In the genomic region with DNA sequence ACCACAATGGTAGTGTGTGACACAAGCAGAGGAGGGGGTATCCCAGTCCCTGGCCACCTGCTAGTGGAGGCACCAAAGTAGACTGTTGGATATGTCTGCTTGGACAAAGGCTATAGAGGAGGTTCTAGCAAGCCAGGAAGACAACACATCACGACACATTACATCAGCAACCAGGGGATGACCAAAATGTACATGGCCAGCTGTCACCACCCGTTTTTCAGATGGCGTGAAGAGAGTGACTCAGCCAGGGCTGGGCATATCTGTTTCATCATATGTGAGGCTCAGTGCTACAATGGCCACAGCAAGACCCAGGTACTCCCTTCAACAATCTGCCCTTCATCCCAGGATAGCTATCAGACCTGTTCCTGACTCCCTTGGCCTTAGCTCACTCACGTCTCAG, we compare ENCODE assay signal across 16 mouse cellular contexts.
A peak's percentile ranks its signal among the peaks of the same experiment; 100 is the strongest.
DNase-seq lines count a peak whose midpoint lies in the region; ATAC-seq lines count a peak whose summit lies in the region.
"Had no signal": no experiment of that assay in that cellular context is flagged by ENCODE, and none has a peak within 500 bp of the region (broad histone marks: within the 10 kb centered on the region; RNA-seq: fewer than 3 reads in every experiment).

No protein-coding gene starts in this region.

- no peak for DNase-seq in frontal cortex, postnatal 10 days (ENCODE audit: low spot score in 2 of 2)
- DNase-seq in left cerebral cortex, postnatal 36 days (ENCODE audit: low spot score in 2 of 2), result peak; percentile 36 to 53
- DNase-seq in left cerebral cortex, adult 11 months (ENCODE audit: low spot score), result no peak
- DNase-seq in right cerebral cortex, postnatal 25 days, result peak; percentile 50
- DNase-seq in right cerebral cortex, postnatal 10 days (ENCODE audit: low spot score in 2 of 2), result no peak
- no peak for DNase-seq in cerebellum, postnatal 36 days
- DNase-seq: adrenal gland, postnatal 14 days; cerebellum, adult 2 months; cerebellum, postnatal 10 days; embryo, embryonic 11 days; gastrocnemius, adult 2 months; gastrocnemius, postnatal 25 days had no signal

- intact Hi-C loops in left cerebral cortex, postnatal 36 days (cut with DNase I), result no loop called here

- peak; percentile 86 for ATAC-seq in frontal cortex, adult (ENCODE audit: low TSS enrichment)
- ATAC-seq: activated CD4-positive, CD25-positive, alpha-beta regulatory T cell, adult 4 months; forebrain, embryonic 14.5 days; Patski had no signal

Comparison
In these comparisons a context has a peak if more than half of its experiments do, and no peak if none do; other contexts are left out.
1. DNase-seq: peak in left cerebral cortex, postnatal 36 days (2 of 2) and right cerebral cortex, postnatal 25 days (single experiment); none in frontal cortex, postnatal 10 days (0 of 2), left cerebral cortex, adult 11 months (single experiment), right cerebral cortex, postnatal 10 days (0 of 2) and cerebellum, postnatal 36 days (0 of 2).